Mouse (Mus musculus) kidney, adult 9 months (tissue): ENCODE measurements around the gene Sgms1.

Experiments used
- DNase-seq: peaks from one replicate; pipeline ENCODE4 v3.0.0; 2022

Sgms1 gene

GRCm38 (mm10) chr19:32348955-32349654 is 40.4 kb downstream of the Sgms1 start:
- DNase-seq, result peak; percentile 54

GRCm38 (mm10) chr19:32347491-32347890 is 42.0 kb downstream of the Sgms1 start:
- DNase-seq, result no peak

- DNase-seq, result peak; percentile 63
These were observed 42.7 kb downstream of the Sgms1 start for GRCm38 (mm10) chr19:32346624-32347341.

- DNase-seq, result peak; percentile 76
These were observed 43.3 kb downstream of the Sgms1 start for GRCm38 (mm10) chr19:32346176-32346575.

GRCm38 (mm10) chr19:32345181-32345745 is 44.3 kb downstream of the Sgms1 start:
- no peak for DNase-seq

- DNase-seq, result peak; percentile 67
These were observed 44.8 kb downstream of the Sgms1 start for GRCm38 (mm10) chr19:32344738-32345121.

- peak; percentile 49 for DNase-seq
These were observed 45.4 kb downstream of the Sgms1 start for GRCm38 (mm10) chr19:32343937-32344737.

GRCm38 (mm10) chr19:32342436-32342835 is 47.1 kb downstream of the Sgms1 start:
- no peak for DNase-seq

- no peak for DNase-seq
These were observed 48.4 kb downstream of the Sgms1 start for GRCm38 (mm10) chr19:32341091-32341490.

- DNase-seq, result no peak
These were observed 49.3 kb downstream of the Sgms1 start for GRCm38 (mm10) chr19:32340168-32340567.

- no peak for DNase-seq
These were observed 51.8 kb downstream of the Sgms1 start for GRCm38 (mm10) chr19:32337708-32338107.

- no peak for DNase-seq
These were observed 54.8 kb downstream of the Sgms1 start for GRCm38 (mm10) chr19:32334751-32335150.

GRCm38 (mm10) chr19:32333544-32333943 is 56.0 kb downstream of the Sgms1 start:
- no peak for DNase-seq

GRCm38 (mm10) chr19:32332779-32333460 is 56.6 kb downstream of the Sgms1 start:
- no peak for DNase-seq

- no peak for DNase-seq
These were observed 59.3 kb downstream of the Sgms1 start for GRCm38 (mm10) chr19:32330231-32330630.

GRCm38 (mm10) chr19:32329511-32329910 is 60.0 kb downstream of the Sgms1 start:
- DNase-seq, result no peak

- DNase-seq, result no peak
These were observed 61.3 kb downstream of the Sgms1 start for GRCm38 (mm10) chr19:32328089-32328828.

GRCm38 (mm10) chr19:32326621-32327021 is 62.9 kb downstream of the Sgms1 start:
- DNase-seq, result no peak

- no peak for DNase-seq
These were observed 63.4 kb downstream of the Sgms1 start for GRCm38 (mm10) chr19:32326156-32326555.

- peak; percentile 85 for DNase-seq
These were observed 64.3 kb downstream of the Sgms1 start for GRCm38 (mm10) chr19:32325100-32325768.

GRCm38 (mm10) chr19:32324550-32324949 is 65.0 kb downstream of the Sgms1 start:
- no peak for DNase-seq
